Mouse (Mus musculus): Measurements from ENCODE around the gene Tmem119. TPM values are rescaled to one million over a fixed set of nuclear protein-coding genes. Genes with fewer than 3 reads are reported as not detected.

The Tmem119 gene
- 236 and 242 TPM in 2 replicates for polyA plus RNA-seq (2016; fragmentation: Nextera tagmentation; extraction: Ambion mirVana)

- no peaks in the 10 kb centered on the region for H3K27me3 ChIP-seq
- H3K4me2 ChIP-seq: peak within 1 kb of the TSS; percentile 91
- H3K4me3 ChIP-seq (replicated peaks): peak within 1 kb of the TSS; percentile 74
- peak; percentile 84 for ATAC-seq (ENCODE audit: insufficient number of reproducible peaks, insufficient read depth, low FRiP score, low TSS enrichment, low read depth)
- peak within 1 kb of the TSS; percentile 97 for H3K27ac ChIP-seq
- H3K9me3 ChIP-seq: no peaks in the 10 kb centered on the region
- peak within 1 kb of the TSS; percentile 73 for H3K9ac ChIP-seq (replicated peaks)
- peaks cover 76% of the 10 kb centered on the region for H3K4me1 ChIP-seq (replicated peaks)
- H3K36me3 ChIP-seq: peaks cover 12% of the 10 kb centered on the region
- WGBS: 2% methylated on average over 11 of the region's 11 CpGs
These were observed at the start of gene Tmem119 for GRCm38 (mm10) chr5:113800280-113800679. Gene Tmem119 (minus strand): TSS chr5:113800516.

- Histone ChIP-seq H3K27ac (no peak overlapping the region), H3K27me3 (no peaks in the 10 kb centered on the region), H3K36me3 (peaks cover 96% of the 10 kb centered on the region), H3K9ac (replicated peaks) (no peak overlapping the region), H3K4me3 (replicated peaks) (no peak overlapping the region), H3K4me2 (no peak overlapping the region), H3K4me1 (replicated peaks) (no peaks in the 10 kb centered on the region), H3K9me3 (no peaks in the 10 kb centered on the region)
- ATAC-seq (ENCODE audit: insufficient number of reproducible peaks, insufficient read depth, low FRiP score, low TSS enrichment, low read depth): no peak
- WGBS: 88% methylated on average over 9 of the region's 9 CpGs
These were observed 47.3 kb upstream of the Tmem119 start for GRCm38 (mm10) chr5:113847636-113848035.

GRCm38 (mm10) chr5:113846656-113847055 lies 46.3 kb upstream of the Tmem119 start:
- H3K9ac ChIP-seq (replicated peaks): no peak overlapping the region
- 91% methylated on average over 8 of the region's 8 CpGs for WGBS
- peaks cover 1% of the 10 kb centered on the region; the same call in 1 of the 2 replicates for H3K4me1 ChIP-seq (replicated peaks)
- peaks cover 98% of the 10 kb centered on the region for H3K36me3 ChIP-seq
- ATAC-seq (ENCODE audit: insufficient number of reproducible peaks, insufficient read depth, low FRiP score, low TSS enrichment, low read depth): no peak
- H3K4me3 ChIP-seq (replicated peaks): no peak overlapping the region
- H3K27ac ChIP-seq: no peak overlapping the region
- no peaks in the 10 kb centered on the region for H3K9me3 ChIP-seq
- no peaks in the 10 kb centered on the region for H3K27me3 ChIP-seq
- no peak overlapping the region for H3K4me2 ChIP-seq

GRCm38 (mm10) chr5:113845627-113846026 lies 45.3 kb upstream of the Tmem119 start:
- Histone ChIP-seq H3K9ac (replicated peaks) (no peak overlapping the region), H3K4me2 (no peak overlapping the region), H3K4me3 (replicated peaks) (no peak overlapping the region), H3K9me3 (no peaks in the 10 kb centered on the region), H3K4me1 (replicated peaks) (peaks cover 5% of the 10 kb centered on the region; the same call in 1 of the 2 replicates), H3K36me3 (peaks cover 88% of the 10 kb centered on the region), H3K27ac (no peak overlapping the region), H3K27me3 (no peaks in the 10 kb centered on the region)
- WGBS: 91% methylated on average over 8 of the region's 8 CpGs
- no peak for ATAC-seq (ENCODE audit: insufficient number of reproducible peaks, insufficient read depth, low FRiP score, low TSS enrichment, low read depth)

GRCm38 (mm10) chr5:113844721-113845120 lies 44.4 kb upstream of the Tmem119 start:
- Histone ChIP-seq H3K27ac (no peak overlapping the region), H3K4me1 (replicated peaks) (peaks cover 5% of the 10 kb centered on the region; the same call in 1 of the 2 replicates), H3K36me3 (peaks cover 79% of the 10 kb centered on the region), H3K27me3 (no peaks in the 10 kb centered on the region), H3K4me2 (no peak overlapping the region), H3K9ac (replicated peaks) (no peak overlapping the region), H3K9me3 (no peaks in the 10 kb centered on the region), H3K4me3 (replicated peaks) (no peak overlapping the region)
- no peak for ATAC-seq (ENCODE audit: insufficient number of reproducible peaks, insufficient read depth, low FRiP score, low TSS enrichment, low read depth)
- 63% methylated on average over 7 of the region's 7 CpGs for WGBS

GRCm38 (mm10) chr5:113844106-113844505 lies 43.8 kb upstream of the Tmem119 start:
- H3K9me3 ChIP-seq: no peaks in the 10 kb centered on the region
- peaks cover 5% of the 10 kb centered on the region; the same call in 1 of the 2 replicates for H3K4me1 ChIP-seq (replicated peaks)
- H3K36me3 ChIP-seq: peaks cover 73% of the 10 kb centered on the region
- H3K27me3 ChIP-seq: no peaks in the 10 kb centered on the region
- no peak overlapping the region for H3K9ac ChIP-seq (replicated peaks)
- H3K27ac ChIP-seq: 0 out of 2 replicates have a peak overlapping the region, but pooled peaks have one; percentile 19
- no peak overlapping the region for H3K4me3 ChIP-seq (replicated peaks)
- no peak for ATAC-seq (ENCODE audit: insufficient number of reproducible peaks, insufficient read depth, low FRiP score, low TSS enrichment, low read depth)
- 80% methylated on average over 15 of the region's 15 CpGs for WGBS
- no peak overlapping the region for H3K4me2 ChIP-seq

GRCm38 (mm10) chr5:113842906-113843305 lies 42.6 kb upstream of the Tmem119 start:
- peaks cover 62% of the 10 kb centered on the region for H3K36me3 ChIP-seq
- no peak overlapping the region for H3K27ac ChIP-seq
- ATAC-seq (ENCODE audit: insufficient number of reproducible peaks, insufficient read depth, low FRiP score, low TSS enrichment, low read depth): no peak
- no peaks in the 10 kb centered on the region for H3K27me3 ChIP-seq
- H3K9ac ChIP-seq (replicated peaks): no peak overlapping the region
- no peak overlapping the region for H3K4me3 ChIP-seq (replicated peaks)
- no peaks in the 10 kb centered on the region for H3K9me3 ChIP-seq
- peaks cover 5% of the 10 kb centered on the region; the same call in 1 of the 2 replicates for H3K4me1 ChIP-seq (replicated peaks)
- 94% methylated on average over 9 of the region's 9 CpGs for WGBS
- no peak overlapping the region for H3K4me2 ChIP-seq

GRCm38 (mm10) chr5:113842244-113842643 lies 41.9 kb upstream of the Tmem119 start:
- Histone ChIP-seq H3K36me3 (peaks cover 55% of the 10 kb centered on the region), H3K27me3 (no peaks in the 10 kb centered on the region), H3K4me2 (no peak overlapping the region), H3K9ac (replicated peaks) (no peak overlapping the region), H3K4me3 (replicated peaks) (no peak overlapping the region), H3K27ac (no peak overlapping the region), H3K4me1 (replicated peaks) (peaks cover 5% of the 10 kb centered on the region; the same call in 1 of the 2 replicates), H3K9me3 (no peaks in the 10 kb centered on the region)
- ATAC-seq (ENCODE audit: insufficient number of reproducible peaks, insufficient read depth, low FRiP score, low TSS enrichment, low read depth): no peak
- WGBS: 91% methylated on average over 9 of the region's 9 CpGs

- Histone ChIP-seq H3K4me2 (no peak overlapping the region), H3K27ac (no peak overlapping the region), H3K36me3 (peaks cover 48% of the 10 kb centered on the region), H3K4me1 (replicated peaks) (peaks cover 5% of the 10 kb centered on the region; the same call in 1 of the 2 replicates), H3K9me3 (no peaks in the 10 kb centered on the region), H3K27me3 (no peaks in the 10 kb centered on the region), H3K9ac (replicated peaks) (no peak overlapping the region), H3K4me3 (replicated peaks) (no peak overlapping the region)
- no peak for ATAC-seq (ENCODE audit: insufficient number of reproducible peaks, insufficient read depth, low FRiP score, low TSS enrichment, low read depth)
- WGBS: 77% methylated on average over 23 of the region's 23 CpGs
These were observed 41.2 kb upstream of the Tmem119 start for GRCm38 (mm10) chr5:113841243-113842225.

GRCm38 (mm10) chr5:113840443-113840842 lies 40.1 kb upstream of the Tmem119 start:
- Histone ChIP-seq H3K27me3 (no peaks in the 10 kb centered on the region), H3K27ac (no peak overlapping the region), H3K9ac (replicated peaks) (no peak overlapping the region), H3K4me3 (replicated peaks) (no peak overlapping the region), H3K4me2 (no peak overlapping the region), H3K4me1 (replicated peaks) (peaks cover 5% of the 10 kb centered on the region; the same call in 1 of the 2 replicates), H3K36me3 (peaks cover 37% of the 10 kb centered on the region), H3K9me3 (no peaks in the 10 kb centered on the region)
- WGBS: 89% methylated on average over 4 of the region's 4 CpGs
- ATAC-seq (ENCODE audit: insufficient number of reproducible peaks, insufficient read depth, low FRiP score, low TSS enrichment, low read depth): no peak

GRCm38 (mm10) chr5:113836961-113837360 lies 36.6 kb upstream of the Tmem119 start:
- Histone ChIP-seq H3K4me2 (no peak overlapping the region), H3K9ac (replicated peaks) (no peak overlapping the region), H3K27me3 (no peaks in the 10 kb centered on the region), H3K36me3 (peaks cover 3% of the 10 kb centered on the region; the same call in 1 of the 2 replicates), H3K4me1 (replicated peaks) (peaks cover 10% of the 10 kb centered on the region), H3K27ac (no peak overlapping the region), H3K4me3 (replicated peaks) (no peak overlapping the region), H3K9me3 (no peaks in the 10 kb centered on the region)
- 83% methylated on average over 10 of the region's 10 CpGs for WGBS
- ATAC-seq (ENCODE audit: insufficient number of reproducible peaks, insufficient read depth, low FRiP score, low TSS enrichment, low read depth): no peak
